Mouse (Mus musculus) left cerebral cortex, adult 18-20 months (tissue): ENCODE measurements around the gene Slc35e4. TPM values are rescaled to one million over a fixed set of nuclear protein-coding genes. Genes with fewer than 3 reads are reported as not detected.

Experiments used
- DNase-seq, 2 experiments: peaks; one replicate each; pipeline ENCODE4 v3.0.0; 2021 to 2022; ENCODE audit warnings: low spot score in 2 of 2, mixed read lengths in 1 of 2
- total RNA-seq, 2 experiments: library from RNA; stranded (reverse); gene quantifications; 2 replicates each; pipeline ENCODE4 v1.2.3; 2021

Slc35e4 gene
- total RNA-seq, 2 experiments from 2014 or later: 19.0 to 20.0 TPM

GRCm38 (mm10) chr11:3876419-3876818, 38.0 kb downstream of the Slc35e4 start:
- no peak for DNase-seq

DNA sequence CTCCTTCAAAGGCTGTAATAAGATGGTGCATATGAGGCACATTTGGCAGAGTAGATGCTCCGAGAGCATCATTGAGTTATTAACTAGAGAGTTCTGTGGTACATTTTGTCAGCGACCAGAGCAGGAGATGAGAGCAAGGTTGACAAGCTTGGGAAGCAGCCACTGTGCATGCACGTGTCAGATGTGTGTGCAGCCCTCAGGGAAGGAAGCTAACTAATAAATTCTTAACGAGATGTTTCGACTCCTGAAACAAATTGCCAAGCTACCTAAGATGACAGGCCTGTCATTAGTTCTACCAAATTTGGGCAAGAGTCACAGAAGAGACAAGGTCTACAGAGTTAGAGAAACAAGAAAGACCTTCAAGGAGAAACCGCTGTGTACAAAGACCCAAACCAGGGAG, 50.1 kb downstream of the Slc35e4 start:
- no peak for DNase-seq

DNA sequence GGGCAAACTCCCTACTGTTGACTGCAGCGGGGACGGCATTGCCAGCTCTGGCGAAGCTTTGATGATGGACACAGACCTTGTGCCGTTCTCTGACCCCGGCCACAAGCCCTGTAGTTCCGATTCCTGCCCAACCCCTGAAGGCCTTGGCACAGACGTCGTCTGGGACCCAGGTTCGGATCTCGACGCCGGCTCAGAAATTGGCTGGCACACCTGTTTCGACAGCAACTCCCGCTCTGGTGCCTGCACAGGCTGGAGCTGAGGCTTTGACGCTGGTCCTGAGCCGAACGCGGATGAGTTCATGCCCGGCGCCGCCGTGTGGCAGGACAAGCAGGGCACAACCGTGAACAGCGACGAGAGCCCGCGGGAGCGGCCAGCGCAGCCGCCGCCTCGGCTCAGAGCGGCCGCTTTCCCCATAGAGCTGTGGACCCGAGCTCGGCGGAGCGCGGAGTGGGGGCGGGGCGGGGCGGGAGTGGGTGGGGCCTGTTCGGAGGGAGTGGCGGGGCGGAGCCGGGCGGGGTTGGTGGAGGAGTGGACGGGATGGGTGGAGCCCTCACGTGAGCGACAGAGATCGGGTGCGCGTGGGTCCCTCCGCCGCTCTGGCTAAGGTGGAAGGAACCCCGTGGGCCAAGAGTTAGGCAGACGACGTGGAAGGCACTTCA, 50.9 kb downstream of the Slc35e4 start, which contains the start of gene Osbp2:
TSS of gene Osbp2 (minus strand) at position 450 of the 659 bp plus-strand sequence.
- DNase-seq: peak; percentile 71 to 84

DNA sequence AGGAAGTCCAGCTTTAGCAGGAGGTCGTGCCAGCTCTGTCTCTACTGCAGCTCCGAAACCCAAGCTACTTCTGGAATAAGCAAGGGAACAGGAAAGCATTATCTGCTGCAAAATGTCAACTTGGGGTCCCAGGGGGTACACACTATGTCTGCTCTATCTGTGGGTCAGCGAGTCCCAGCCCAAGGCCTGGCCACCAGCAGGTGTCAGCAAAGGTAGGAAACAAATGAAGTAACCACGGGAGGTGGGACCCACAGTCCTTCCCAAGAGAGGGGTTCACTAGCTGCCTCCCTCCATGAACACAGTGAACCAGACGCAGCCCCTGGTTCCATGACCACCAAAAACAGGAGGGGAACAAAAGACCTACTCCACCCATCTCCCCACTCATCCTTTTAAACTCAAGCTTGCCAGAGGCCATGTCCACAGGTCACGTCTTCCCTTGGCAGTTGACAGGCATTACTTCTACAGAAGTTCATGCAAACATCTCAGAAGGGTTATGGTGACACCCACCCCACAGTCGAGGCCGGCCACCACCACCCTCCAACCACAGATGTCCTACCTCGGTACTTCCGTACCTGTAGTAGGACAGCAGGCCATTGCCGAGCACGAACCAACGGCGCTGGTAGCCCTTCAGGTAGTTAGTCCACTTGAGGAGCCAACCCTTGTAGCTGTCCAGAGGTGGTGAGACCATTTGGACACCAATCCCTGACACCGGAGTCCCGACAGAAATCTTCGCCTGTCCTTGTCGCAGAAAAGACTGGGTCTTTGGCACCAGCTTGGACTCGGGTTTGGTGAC, 51.6 kb downstream of the Slc35e4 start:
- no peak for DNase-seq

DNA sequence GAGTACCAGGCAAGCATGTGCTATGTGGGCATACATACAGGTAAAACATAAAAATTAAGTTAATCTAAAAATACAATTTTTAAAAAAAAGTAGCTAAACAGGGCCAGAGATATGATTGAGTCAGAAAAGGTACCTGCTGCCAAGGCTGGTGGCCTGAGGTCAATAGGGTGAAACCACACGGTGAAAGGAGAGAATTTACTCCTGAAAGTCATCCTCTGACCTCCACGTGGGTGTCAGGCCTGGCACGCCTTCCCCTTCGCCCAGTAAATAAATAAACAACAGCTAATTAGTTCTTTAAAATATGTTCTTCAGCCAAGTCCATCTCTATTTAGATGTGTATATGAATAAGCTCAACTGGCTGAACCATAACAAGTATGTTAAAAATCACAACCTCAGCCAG, 54.1 kb downstream of the Slc35e4 start:
- no peak for DNase-seq

DNA sequence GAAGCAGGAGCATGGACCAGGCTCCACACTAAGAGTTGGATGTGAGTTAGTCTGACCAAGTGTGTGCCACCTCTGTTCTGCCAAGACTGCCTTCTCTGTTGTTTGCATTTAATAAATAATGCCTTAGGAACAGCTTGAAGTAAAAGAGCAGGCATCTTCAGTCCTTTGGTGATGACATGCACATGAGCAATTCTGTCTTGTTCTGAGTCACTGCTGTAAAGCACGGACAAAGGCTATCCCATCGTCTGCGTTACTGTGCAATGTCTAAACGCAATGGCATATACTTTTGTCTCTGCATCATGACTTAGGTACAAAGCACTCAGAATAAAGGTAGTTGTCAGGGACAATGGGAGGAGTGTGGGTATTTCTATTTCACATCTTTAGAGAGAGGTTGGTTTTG, 54.7 kb downstream of the Slc35e4 start:
- DNase-seq: no peak

GRCm38 (mm10) chr11:3857902-3858301, 56.6 kb downstream of the Slc35e4 start:
- DNase-seq: no peak

Other genes starting within 250 kb of the Slc35e4 start
- 100 to 1,000 TPM; 132 to 142 TPM for gene Osbp2, start 50.8 kb downstream of the Slc35e4 start, total RNA-seq
- gene 4921536K21Rik, start 19.6 kb downstream of the Slc35e4 start, total RNA-seq: under 1 TPM; 0.37 to 0.54 TPM
- 10 to 100 TPM; 19.9 to 24.0 TPM for gene Dusp18, start 19.4 kb downstream of the Slc35e4 start, total RNA-seq
- gene Tcn2, start 17.5 kb upstream of the Slc35e4 start, total RNA-seq: 10 to 100 TPM; 15.9 to 19.6 TPM
- 10 to 100 TPM; 40.0 to 43.2 TPM for gene Pes1, start 49.3 kb upstream of the Slc35e4 start, total RNA-seq
- gene 4930556J24Rik, start 62.1 kb upstream of the Slc35e4 start, total RNA-seq: not detected
- 1 to 10 TPM; 8.4 to 9.1 TPM for gene Gal3st1, start 69.0 kb upstream of the Slc35e4 start, total RNA-seq
- not detected for gene Sec14l4, start 116.8 kb upstream of the Slc35e4 start, total RNA-seq
- 1 to 10 TPM; 1.8 to 2.2 TPM for gene Sec14l3, start 150.2 kb upstream of the Slc35e4 start, total RNA-seq
- 10 to 100 TPM; 95.0 to 97.3 TPM for gene Mtfp1, start 180.8 kb upstream of the Slc35e4 start, total RNA-seq
- 10 to 100 TPM; 39.6 to 40.9 TPM for gene Sec14l2, start 208.8 kb upstream of the Slc35e4 start, total RNA-seq
- 10 to 100 TPM; 27.1 to 30.8 TPM for gene Rnf215, start 220.5 kb upstream of the Slc35e4 start, total RNA-seq
- gene Ccdc157, start 245.6 kb upstream of the Slc35e4 start, total RNA-seq: 10 to 100 TPM; 16.6 to 17.6 TPM
- 10 to 100 TPM; 73.1 to 74.1 TPM for gene Sf3a1, start 245.7 kb upstream of the Slc35e4 start, total RNA-seq